In the genomic region with DNA sequence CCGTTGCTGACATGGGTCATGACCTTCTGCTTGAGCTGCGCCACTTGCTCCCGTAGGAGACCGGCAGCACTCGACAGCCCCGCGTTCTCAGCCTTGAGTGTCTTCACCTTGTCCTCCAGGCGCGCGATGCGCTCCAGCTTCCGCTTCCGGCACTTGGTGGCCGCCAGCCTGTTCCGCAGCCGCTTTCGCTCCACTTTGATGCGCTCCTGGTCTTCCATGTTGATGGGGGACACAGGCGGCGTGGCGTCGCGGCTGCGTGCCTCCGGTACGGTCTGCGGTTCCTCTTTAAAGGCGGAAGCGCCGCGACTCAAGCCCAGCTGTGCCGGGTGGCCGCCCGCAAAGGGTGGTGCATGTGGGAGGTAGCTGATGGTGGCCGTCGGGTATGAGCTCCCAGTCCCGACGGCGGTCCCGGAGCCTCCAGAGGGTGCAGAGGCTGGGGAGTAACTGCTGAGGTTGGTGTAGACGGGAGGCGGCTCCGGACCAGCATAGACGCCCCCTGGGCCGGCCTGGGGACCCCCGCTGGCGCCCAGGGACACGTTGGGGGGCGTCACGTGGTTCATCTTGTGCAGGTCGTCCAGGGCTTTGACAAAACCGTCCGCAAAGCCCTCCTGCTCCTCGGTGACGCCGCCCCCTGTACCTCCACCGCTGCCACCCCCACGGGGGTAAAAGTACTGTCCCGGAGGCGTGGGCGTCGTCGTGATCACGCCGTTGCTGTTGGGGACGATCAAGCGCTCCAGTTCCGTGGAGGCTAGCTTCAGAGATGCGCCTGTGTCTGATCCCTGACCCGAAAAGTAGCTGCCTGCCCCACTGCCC, we compare ENCODE assay signal across 8 mouse cellular contexts. TPM values are rescaled to one million over a fixed set of nuclear protein-coding genes. Genes with fewer than 3 reads are reported as not detected.
DNase-seq lines count a peak whose midpoint lies in the region; ATAC-seq lines count a peak whose summit lies in the region.

No protein-coding gene starts in this region.

- H3K4me2 ChIP-seq in limb, embryonic 15.5 days = peak overlapping the region; percentile 96
- H3K4me2 ChIP-seq in midbrain, embryonic 15.5 days = peak overlapping the region; percentile 100
- H3K4me2 ChIP-seq in stomach, embryonic 15.5 days = peak overlapping the region; percentile 99

- peaks cover 15% of the 10 kb centered on the region for H3K27me3 ChIP-seq in limb, embryonic 15.5 days
- peaks cover 18% of the 10 kb centered on the region for H3K27me3 ChIP-seq in midbrain, embryonic 15.5 days (replicated peaks)
- H3K27me3 ChIP-seq in stomach, embryonic 15.5 days (replicated peaks) = no peaks in the 10 kb centered on the region

- H3K9me3 ChIP-seq in limb, embryonic 15.5 days = no peaks in the 10 kb centered on the region
- H3K9me3 ChIP-seq in midbrain, embryonic 15.5 days = no peaks in the 10 kb centered on the region
- no peaks in the 10 kb centered on the region for H3K9me3 ChIP-seq in stomach, embryonic 15.5 days

- no peak for ATAC-seq in limb, embryonic 15.5 days (ENCODE audit: insufficient number of reproducible peaks, low FRiP score, low TSS enrichment, low read depth)
- ATAC-seq in midbrain, embryonic 15.5 days (replicated peaks) = no peak
- ATAC-seq in stomach, embryonic 15.5 days (ENCODE audit: insufficient read depth, low FRiP score, low read depth) = no peak

- WGBS in limb, embryonic 15.5 days = under 1% methylated on average over 70 of the region's 70 CpGs
- WGBS in midbrain, embryonic 15.5 days = under 1% methylated on average over 70 of the region's 70 CpGs
- under 1% methylated on average over 70 of the region's 70 CpGs for WGBS in stomach, embryonic 15.5 days

- peak overlapping the region; percentile 54 for H3K9ac ChIP-seq in limb, embryonic 15.5 days
- H3K9ac ChIP-seq in midbrain, embryonic 15.5 days = peak overlapping the region; percentile 63
- peak overlapping the region; percentile 82 for H3K9ac ChIP-seq in stomach, embryonic 15.5 days

- peak overlapping the region; percentile 55 for H3K4me3 ChIP-seq in limb, embryonic 15.5 days
- peak overlapping the region; percentile 55 for H3K4me3 ChIP-seq in midbrain, embryonic 15.5 days
- H3K4me3 ChIP-seq in stomach, embryonic 15.5 days (replicated peaks) = peak overlapping the region; percentile 67

- DNase-seq in layer of hippocampus, adult 18-20 months (ENCODE audit: low spot score in 2 of 2) = peak; percentile 51 to 74
- DNase-seq in layer of hippocampus, postnatal 14 days (ENCODE audit: low spot score in 2 of 2) = no peak
- peak; percentile 47 to 50 for DNase-seq in cerebellum, postnatal 36 days
- peak; percentile 83 to 86 for DNase-seq in heart, adult 18-20 months
- DNase-seq in kidney, adult 11 months = peak; percentile 70

- peak overlapping the region; percentile 80 for H3K27ac ChIP-seq in limb, embryonic 15.5 days
- no peak overlapping the region; the same call in 1 of the 2 replicates for H3K27ac ChIP-seq in midbrain, embryonic 15.5 days
- peak overlapping the region; percentile 95 for H3K27ac ChIP-seq in stomach, embryonic 15.5 days

- H3K36me3 ChIP-seq in limb, embryonic 15.5 days = peaks cover 24% of the 10 kb centered on the region
- H3K36me3 ChIP-seq in midbrain, embryonic 15.5 days (replicated peaks) = peaks cover 10% of the 10 kb centered on the region
- no peaks in the 10 kb centered on the region for H3K36me3 ChIP-seq in stomach, embryonic 15.5 days

- peaks cover 65% of the 10 kb centered on the region for H3K4me1 ChIP-seq in limb, embryonic 15.5 days
- H3K4me1 ChIP-seq in midbrain, embryonic 15.5 days = peaks cover 64% of the 10 kb centered on the region
- H3K4me1 ChIP-seq in stomach, embryonic 15.5 days = peaks cover 66% of the 10 kb centered on the region

RNA-seq across cellular contexts. Expression of a gene that starts 0.9 kb away (rescaled TPM):
- 100 to 1,000 TPM; 102 to 103 TPM for total RNA-seq in layer of hippocampus, adult 18-20 months (2021)
- total RNA-seq in layer of hippocampus, postnatal 14 days (2021) = 10 to 100 TPM; 45.5 to 54.7 TPM
- total RNA-seq in heart, adult 18-20 months (2021) = 10 to 100 TPM; 11.0 to 13.9 TPM
- 30.4 and 42.5 TPM in 2 replicates for polyA plus RNA-seq in limb, embryonic 15.5 days (2015; fragmentation: Nextera tagmentation; extraction: Ambion mirVana)
- polyA plus RNA-seq in midbrain, embryonic 15.5 days (2015; fragmentation: Nextera tagmentation; extraction: Ambion mirVana) = 5.5 and 6.8 TPM in 2 replicates
- polyA plus RNA-seq in stomach, embryonic 15.5 days (2015; fragmentation: Nextera tagmentation; extraction: Ambion mirVana) = 33.4 and 49.6 TPM in 2 replicates

RNA-seq across cellular contexts. Expression of a gene that starts 8.1 kb away (rescaled TPM):
- 10 to 100 TPM; 41.8 to 46.2 TPM for total RNA-seq in layer of hippocampus, adult 18-20 months (2021)
- 10 to 100 TPM; 34.3 to 34.4 TPM for total RNA-seq in layer of hippocampus, postnatal 14 days (2021)
- 10 to 100 TPM; 45.6 to 48.4 TPM for total RNA-seq in heart, adult 18-20 months (2021)
- polyA plus RNA-seq in limb, embryonic 15.5 days (2015; fragmentation: Nextera tagmentation; extraction: Ambion mirVana) = 95.2 and 95.6 TPM in 2 replicates
- 54.2 and 54.7 TPM in 2 replicates for polyA plus RNA-seq in midbrain, embryonic 15.5 days (2015; fragmentation: Nextera tagmentation; extraction: Ambion mirVana)
- 112 and 113 TPM in 2 replicates for polyA plus RNA-seq in stomach, embryonic 15.5 days (2015; fragmentation: Nextera tagmentation; extraction: Ambion mirVana)

RNA-seq across cellular contexts. Expression of a gene that starts 8.3 kb away (rescaled TPM):
- 100 to 1,000 TPM; 319 to 358 TPM for total RNA-seq in layer of hippocampus, adult 18-20 months (2021)
- 100 to 1,000 TPM; 417 to 431 TPM for total RNA-seq in layer of hippocampus, postnatal 14 days (2021)
- total RNA-seq in heart, adult 18-20 months (2021) = 100 to 1,000 TPM; 648 to 740 TPM
- polyA plus RNA-seq in limb, embryonic 15.5 days (2015; fragmentation: Nextera tagmentation; extraction: Ambion mirVana) = 635 and 681 TPM in 2 replicates
- polyA plus RNA-seq in midbrain, embryonic 15.5 days (2015; fragmentation: Nextera tagmentation; extraction: Ambion mirVana) = 1,276 and 1,344 TPM in 2 replicates
- polyA plus RNA-seq in stomach, embryonic 15.5 days (2015; fragmentation: Nextera tagmentation; extraction: Ambion mirVana) = 637 and 677 TPM in 2 replicates

RNA-seq across cellular contexts. Expression of a gene that starts 8.4 kb away (rescaled TPM):
- total RNA-seq in layer of hippocampus, adult 18-20 months (2021) = not detected
- not detected for total RNA-seq in layer of hippocampus, postnatal 14 days (2021)
- 1 to 10 TPM in 1 of 2 experiments, not detected in 1; 2.3 TPM for total RNA-seq in heart, adult 18-20 months (2021)
- polyA plus RNA-seq in limb, embryonic 15.5 days (2015; fragmentation: Nextera tagmentation; extraction: Ambion mirVana) = not detected in 2 replicates
- not detected in 2 replicates for polyA plus RNA-seq in midbrain, embryonic 15.5 days (2015; fragmentation: Nextera tagmentation; extraction: Ambion mirVana)
- not detected in 2 replicates for polyA plus RNA-seq in stomach, embryonic 15.5 days (2015; fragmentation: Nextera tagmentation; extraction: Ambion mirVana)

RNA-seq across cellular contexts. Expression of a gene that starts 12.8 kb away (rescaled TPM):
- 1 to 10 TPM; 8.1 to 9.5 TPM for total RNA-seq in layer of hippocampus, adult 18-20 months (2021)
- 1 to 10 TPM; 7.6 to 9.0 TPM for total RNA-seq in layer of hippocampus, postnatal 14 days (2021)
- total RNA-seq in heart, adult 18-20 months (2021) = 1 to 10 TPM; 2.7 TPM
- polyA plus RNA-seq in limb, embryonic 15.5 days (2015; fragmentation: Nextera tagmentation; extraction: Ambion mirVana) = 26.9 and 28.8 TPM in 2 replicates
- polyA plus RNA-seq in midbrain, embryonic 15.5 days (2015; fragmentation: Nextera tagmentation; extraction: Ambion mirVana) = 38.9 and 41.1 TPM in 2 replicates
- polyA plus RNA-seq in stomach, embryonic 15.5 days (2015; fragmentation: Nextera tagmentation; extraction: Ambion mirVana) = 46.3 and 51.1 TPM in 2 replicates

Comparison
In these comparisons a context has a peak if more than half of its experiments do, and no peak if none do; other contexts are left out.
1. DNase-seq: peak in layer of hippocampus, adult 18-20 months (2 of 2), cerebellum, postnatal 36 days (2 of 2), heart, adult 18-20 months (2 of 2) and kidney, adult 11 months (single experiment); none in layer of hippocampus, postnatal 14 days (0 of 2).
2. Peak in every context shown above with its lines, with median percentiles within 50 percentile points of each other: H3K4me2 ChIP-seq, H3K4me3 ChIP-seq and H3K9ac ChIP-seq.